Comparison of ENCODE assay signal across 27 mouse cellular contexts in genomic region chr1:178666524-178666923, GRCm38 (mm10).
DNase-seq lines count a peak whose midpoint lies in the region; ATAC-seq and TF ChIP-seq lines count a peak whose summit lies in the region.
"Had no signal": no experiment of that assay in that cellular context is flagged by ENCODE, and none has a peak within 500 bp of the region (broad histone marks: within the 10 kb centered on the region; RNA-seq: fewer than 3 reads in every experiment).

No protein-coding gene starts in this region.

- WGBS in embryonic facial prominence, embryonic 14.5 days = 79% methylated on average over 7 of the region's 7 CpGs
- 85% methylated on average over 7 of the region's 7 CpGs for WGBS in embryonic facial prominence, embryonic 10.5 days
- WGBS in lung, postnatal 0 days = 72% methylated on average over 7 of the region's 7 CpGs

- no peaks in the 10 kb centered on the region for H3K36me3 ChIP-seq in embryonic facial prominence, embryonic 14.5 days (ENCODE audit: control insufficient read depth, insufficient read depth, low read length)
- H3K36me3 ChIP-seq in embryonic facial prominence, embryonic 10.5 days (replicated peaks) = no peaks in the 10 kb centered on the region
- H3K36me3 ChIP-seq in lung, postnatal 0 days (ENCODE audit: insufficient read depth, low read length) = no peaks in the 10 kb centered on the region
- H3K36me3 ChIP-seq: embryonic facial prominence, embryonic 12.5 days; embryonic facial prominence, embryonic 15.5 days; forebrain, embryonic 10.5 days; forebrain, embryonic 12.5 days; G1E had no signal

- peaks cover 11% of the 10 kb centered on the region for H3K4me1 ChIP-seq in embryonic facial prominence, embryonic 14.5 days (ENCODE audit: control insufficient read depth, insufficient read depth, low read length)
- H3K4me1 ChIP-seq in embryonic facial prominence, embryonic 10.5 days = peaks cover 27% of the 10 kb centered on the region
- no peaks in the 10 kb centered on the region for H3K4me1 ChIP-seq in lung, postnatal 0 days (ENCODE audit: insufficient read depth, low read depth, low read length)

- no peak for ATAC-seq in embryonic facial prominence, embryonic 14.5 days (ENCODE audit: low read depth)
- ATAC-seq in lung, postnatal 0 days = no peak
- ATAC-seq: activated CD4-positive, CD25-positive, alpha-beta regulatory T cell, adult 4 months; CD4-positive, CD25-positive, alpha-beta regulatory T cell, adult 4 months; forebrain, embryonic 14.5 days; forebrain, embryonic 16.5 days; Patski had no signal

- H3K4me2 ChIP-seq in embryonic facial prominence, embryonic 14.5 days (ENCODE audit: low read depth, low read length) = no peak overlapping the region
- H3K4me2 ChIP-seq in lung, postnatal 0 days (replicated peaks; ENCODE audit: low read depth, low read length) = no peak overlapping the region
- H3K4me2 ChIP-seq: embryonic facial prominence, embryonic 12.5 days; embryonic facial prominence, embryonic 15.5 days; forebrain, embryonic 12.5 days had no signal

- H3K9ac ChIP-seq in embryonic facial prominence, embryonic 14.5 days (ENCODE audit: low read depth, low read length) = 0 out of 2 replicates have a peak overlapping the region, but pooled peaks have one; percentile 1
- H3K9ac ChIP-seq in lung, postnatal 0 days (replicated peaks; ENCODE audit: low read depth) = no peak overlapping the region
- H3K9ac ChIP-seq: embryonic facial prominence, embryonic 12.5 days; embryonic facial prominence, embryonic 15.5 days; forebrain, embryonic 12.5 days had no signal

- no peaks in the 10 kb centered on the region for H3K27me3 ChIP-seq in embryonic facial prominence, embryonic 14.5 days (replicated peaks; ENCODE audit: control insufficient read depth, insufficient read depth, low read length)
- H3K27me3 ChIP-seq in embryonic facial prominence, embryonic 10.5 days (replicated peaks; ENCODE audit: low read depth, poor library complexity, severe bottlenecking) = no peaks in the 10 kb centered on the region
- H3K27me3 ChIP-seq in lung, postnatal 0 days (replicated peaks; ENCODE audit: insufficient read depth, low read length) = no peaks in the 10 kb centered on the region
- H3K27me3 ChIP-seq: CH12.LX; embryonic facial prominence, embryonic 12.5 days; embryonic facial prominence, embryonic 15.5 days; forebrain, embryonic 12.5 days; Patski had no signal

- H3K9me3 ChIP-seq in embryonic facial prominence, embryonic 14.5 days (ENCODE audit: control insufficient read depth, low read length) = no peaks in the 10 kb centered on the region
- H3K9me3 ChIP-seq in embryonic facial prominence, embryonic 10.5 days = no peaks in the 10 kb centered on the region
- H3K9me3 ChIP-seq in lung, postnatal 0 days (ENCODE audit: low read length) = no peaks in the 10 kb centered on the region
- H3K9me3 ChIP-seq: embryonic facial prominence, embryonic 12.5 days; embryonic facial prominence, embryonic 15.5 days; forebrain, embryonic 10.5 days; forebrain, embryonic 12.5 days had no signal

- TF ChIP-seq CTCF in lung, postnatal 0 days (IDR thresholded peaks at IDR 0.05) = no peak

- DNase-seq in embryonic facial prominence, embryonic 14.5 days (ENCODE audit: low spot score) = no peak
- no peak for DNase-seq in embryonic facial prominence, embryonic 10.5 days (ENCODE audit: low spot score)
- DNase-seq in lung, postnatal 0 days (ENCODE audit: low spot score) = peak; percentile 40
- no peak for DNase-seq in lung, postnatal 25 days (ENCODE audit: low spot score)
- DNase-seq in cerebellum, postnatal 4 days (ENCODE audit: low spot score in 2 of 2) = no peak
- DNase-seq: adrenal gland, adult 8-10 months; adrenal gland, postnatal 14 days; adrenal gland, postnatal 36 days; B cell, adult 2 months; cerebellum, adult 11-12 months; cerebellum, adult 2 months; cerebellum, adult 9-10 months; cerebellum, postnatal 10 days; cerebellum, postnatal 25 days; embryo, embryonic 11 days had no signal

- no peak for TF ChIP-seq EP300 in lung, postnatal 0 days (IDR thresholded peaks at IDR 0.05)

- H3K4me3 ChIP-seq in embryonic facial prominence, embryonic 14.5 days (ENCODE audit: low read depth, low read length) = no peak overlapping the region
- no peak overlapping the region for H3K4me3 ChIP-seq in embryonic facial prominence, embryonic 10.5 days
- no peak overlapping the region for H3K4me3 ChIP-seq in lung, postnatal 0 days (ENCODE audit: low read depth, low read length)
- H3K4me3 ChIP-seq: embryonic facial prominence, embryonic 12.5 days; embryonic facial prominence, embryonic 15.5 days; erythroblast, embryonic 14.5 days; forebrain, embryonic 10.5 days; forebrain, embryonic 12.5 days had no signal

- H3K27ac ChIP-seq in embryonic facial prominence, embryonic 14.5 days (replicated peaks; ENCODE audit: low read depth, low read length) = no peak overlapping the region
- H3K27ac ChIP-seq in embryonic facial prominence, embryonic 10.5 days (replicated peaks) = no peak overlapping the region
- H3K27ac ChIP-seq in lung, postnatal 0 days (ENCODE audit: low read length) = no peak overlapping the region
- H3K27ac ChIP-seq: embryonic facial prominence, embryonic 12.5 days; embryonic facial prominence, embryonic 15.5 days; forebrain, embryonic 10.5 days; forebrain, embryonic 12.5 days had no signal
